Mouse (Mus musculus) MN1 (cell line): ENCODE data around the gene Utp18.

Experiments
- DNase-seq: peaks from one replicate; pipeline ENCODE4 v3.0.0-alpha.2; 2016; ENCODE audit warnings: low spot score

The Utp18 gene

GRCm38 (mm10) chr11:93828619-93829326, 56.8 kb downstream of the Utp18 start:
- DNase-seq, result no peak

- DNase-seq, result no peak
Observed at GRCm38 (mm10) chr11:93822261-93822660, 63.3 kb downstream of the Utp18 start.

GRCm38 (mm10) chr11:93821533-93821932, 64.0 kb downstream of the Utp18 start:
- no peak for DNase-seq

- DNase-seq, result no peak
Observed at GRCm38 (mm10) chr11:93817966-93818738, 67.4 kb downstream of the Utp18 start.

GRCm38 (mm10) chr11:93812955-93813354, 72.6 kb downstream of the Utp18 start:
- DNase-seq, result no peak

GRCm38 (mm10) chr11:93812125-93812868, 73.3 kb downstream of the Utp18 start:
- DNase-seq, result no peak
